Mouse (Mus musculus) liver, postnatal 0 days (tissue): ENCODE data around the gene Ddx24. TPM values are rescaled to one million over a fixed set of nuclear protein-coding genes. Genes with fewer than 3 reads are reported as not detected.
A peak's percentile ranks its signal among the peaks of the same experiment; 100 is the strongest.

ENCODE experiments used
- ATAC-seq: fragments of 200-750 bp; cut with Nextera tagmentation; 2 replicates; pipeline ENCODE4 v1.8.0; 2017; ENCODE audit warnings: mild to moderate bottlenecking, moderate library complexity
- DNase-seq: peaks from one replicate; pipeline ENCODE4 v3.0.0-alpha.2; 2016
- H3K27ac ChIP-seq: fragments of 300-500 bp; sonication (generic); 2 replicates; pipeline ENCODE4 v1.5.1; 2014; ENCODE audit warnings: antibody characterized with exemption, moderate library complexity, mild to moderate bottlenecking, low read depth
- H3K27me3 ChIP-seq: fragments of 300-500 bp; sonication (generic); 2 replicates; pipeline ENCODE4 v1.6.1; 2014; ENCODE audit warnings: low read length, control low read depth, mixed read lengths; ENCODE audit not compliant: insufficient read depth
- H3K36me3 ChIP-seq: fragments of 300-500 bp; sonication (generic); replicated peaks from 2 replicates; pipeline ENCODE4 v1.6.1; 2014; ENCODE audit warnings: mild to moderate bottlenecking, control low read depth, low read length, moderate library complexity, mixed read lengths; ENCODE audit not compliant: insufficient read depth
- H3K4me1 ChIP-seq: fragments of 300-500 bp; sonication (generic); 2 replicates; pipeline ENCODE4 v1.6.1; 2014; ENCODE audit warnings: antibody characterized with exemption, mild to moderate bottlenecking, control low read depth; ENCODE audit not compliant: insufficient read depth
- H3K4me2 ChIP-seq: fragments of 300-500 bp; sonication (generic); 2 replicates; pipeline ENCODE4 v1.6.1; 2014; ENCODE audit warnings: low read depth, mild to moderate bottlenecking, low read length, moderate library complexity, mixed read lengths
- H3K4me3 ChIP-seq: fragments of 300-500 bp; sonication (generic); 2 replicates; pipeline ENCODE4 v1.5.1; 2014; ENCODE audit warnings: low read depth, low read length
- H3K9ac ChIP-seq: fragments of 300-500 bp; sonication (generic); replicated peaks from 2 replicates; pipeline ENCODE4 v1.6.1; 2014; ENCODE audit warnings: mild to moderate bottlenecking, moderate library complexity
- H3K9me3 ChIP-seq: fragments of 300-500 bp; sonication (generic); 2 replicates; pipeline ENCODE4 v1.6.1; 2016; ENCODE audit warnings: mild to moderate bottlenecking, control low read depth, low read length, mixed read lengths
- CTCF ChIP-seq: sonication (generic); IDR thresholded peaks from 2 replicates; pipeline ENCODE4 v1.5.1; 2016; ENCODE audit warnings: antibody characterized with exemption, low read depth
- EP300 ChIP-seq: IDR thresholded peaks from 2 replicates; pipeline ENCODE4 v1.6.1; 2016; ENCODE audit warnings: antibody characterized with exemption, low read depth, mild to moderate bottlenecking
- WGBS: fragments of 180-500 bp; shearing (Covaris S2); extraction: QIAGEN DNeasy Blood & Tissue Kit; methylation state at CpG from one replicate; pipeline ENCODE4 v1.1.7; 2014; ENCODE audit not compliant: insufficient replicate concordance; 5-methylcytosine and 5-hydroxymethylcytosine counted together
- polyA plus RNA-seq: library from polyadenylated mRNA; unstranded; fragments of >200 nt; fragmentation: Nextera tagmentation; extraction: Ambion mirVana; gene quantifications from 2 replicates; pipeline ENCODE4 v1.2.1, GENCODE M21; 2015

Gene Ddx24
- polyA plus RNA-seq, 1 experiment from 2014 or later: 58.1 TPM

DNA sequence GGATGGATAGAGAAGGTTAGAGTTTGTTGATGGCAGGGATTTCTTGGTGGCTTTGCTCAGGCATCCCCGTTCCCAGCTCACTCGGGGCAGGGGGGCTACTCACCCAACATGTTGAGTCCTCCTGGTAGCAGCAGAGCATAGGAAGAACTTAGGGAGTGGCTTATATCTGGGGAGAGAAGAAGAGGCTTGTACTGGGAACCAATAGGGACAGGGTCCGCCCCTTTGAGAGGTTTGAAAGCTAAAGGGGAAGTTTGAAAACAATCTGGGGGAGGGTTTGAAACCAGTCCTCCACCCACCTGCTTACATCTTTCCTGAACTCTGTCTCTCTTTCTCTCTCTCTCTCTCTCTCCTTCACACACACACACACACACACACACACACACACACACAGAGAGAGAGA is 17.9 kb upstream of the Ddx24 start, which contains the start of gene Ifi27l2a:
Gene Ifi27l2a, minus strand, starts transcription at position 157 of the 400 bp plus-strand sequence.
- Histone ChIP-seq H3K4me2 (peak within 1 kb of the TSS; percentile 41), H3K27ac (no peak within 1 kb of the TSS), H3K36me3 (peaks cover 5% of the 10 kb centered on the region; the same call in 1 of the 2 replicates), H3K9ac (no peak within 1 kb of the TSS), H3K4me1 (no peaks in the 10 kb centered on the region), H3K4me3 (peak within 1 kb of the TSS; percentile 30), H3K27me3 (no peaks in the 10 kb centered on the region), H3K9me3 (no peaks in the 10 kb centered on the region)
- 44% methylated on average over 3 of the region's 3 CpGs for WGBS
- no peak for TF ChIP-seq CTCF
- TF ChIP-seq EP300: no peak
- DNase-seq (no peak), ATAC-seq (no peak)

GRCm38 (mm10) chr12:103437601-103438000 is 12.0 kb upstream of the Ddx24 start:
- no peak overlapping the region for H3K27ac ChIP-seq
- ATAC-seq (no peak), DNase-seq (no peak)
- H3K4me1 ChIP-seq: peaks cover 5% of the 10 kb centered on the region; the same call in 1 of the 2 replicates
- H3K36me3 ChIP-seq: peaks cover 9% of the 10 kb centered on the region; the same call in 1 of the 2 replicates
- H3K27me3 ChIP-seq: no peaks in the 10 kb centered on the region
- H3K4me2 ChIP-seq: no peak overlapping the region
- 78% methylated on average over 1 of the region's 1 CpGs for WGBS
- no peak overlapping the region for H3K4me3 ChIP-seq
- no peak for TF ChIP-seq EP300
- TF ChIP-seq CTCF: no peak
- no peaks in the 10 kb centered on the region for H3K9me3 ChIP-seq
- no peak overlapping the region for H3K9ac ChIP-seq

DNA sequence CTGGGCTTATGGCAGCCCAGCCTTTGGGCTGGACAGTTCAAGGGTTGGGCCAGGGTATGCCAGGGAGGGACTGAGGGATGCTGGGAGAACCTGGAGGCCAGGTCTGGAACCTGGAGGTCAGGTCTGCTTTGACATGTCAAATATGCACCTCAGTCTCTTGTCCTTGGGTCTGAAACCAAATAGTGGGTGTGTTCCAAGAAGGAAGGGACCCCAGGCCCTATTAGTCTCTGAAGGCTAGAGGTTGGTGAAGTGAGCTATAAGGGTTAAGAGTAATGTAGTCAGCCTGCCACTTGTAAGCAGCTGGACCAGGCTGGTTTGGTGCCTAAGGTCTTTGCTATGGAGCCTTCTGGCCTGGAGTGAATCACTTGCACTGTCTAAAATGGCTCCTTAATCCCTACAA is 9.2 kb upstream of the Ddx24 start:
- Histone ChIP-seq H3K4me1 (peaks cover 5% of the 10 kb centered on the region; the same call in 1 of the 2 replicates), H3K4me2 (peak overlapping the region; percentile 62), H3K27me3 (no peaks in the 10 kb centered on the region), H3K9me3 (no peaks in the 10 kb centered on the region), H3K27ac (peak overlapping the region; percentile 78), H3K9ac (peak overlapping the region; percentile 28), H3K4me3 (no peak overlapping the region), H3K36me3 (peaks cover 7% of the 10 kb centered on the region; the same call in 1 of the 2 replicates)
- TF ChIP-seq CTCF (no peak), EP300 (no peak)
- DNase-seq (no peak), ATAC-seq (no peak)

DNA sequence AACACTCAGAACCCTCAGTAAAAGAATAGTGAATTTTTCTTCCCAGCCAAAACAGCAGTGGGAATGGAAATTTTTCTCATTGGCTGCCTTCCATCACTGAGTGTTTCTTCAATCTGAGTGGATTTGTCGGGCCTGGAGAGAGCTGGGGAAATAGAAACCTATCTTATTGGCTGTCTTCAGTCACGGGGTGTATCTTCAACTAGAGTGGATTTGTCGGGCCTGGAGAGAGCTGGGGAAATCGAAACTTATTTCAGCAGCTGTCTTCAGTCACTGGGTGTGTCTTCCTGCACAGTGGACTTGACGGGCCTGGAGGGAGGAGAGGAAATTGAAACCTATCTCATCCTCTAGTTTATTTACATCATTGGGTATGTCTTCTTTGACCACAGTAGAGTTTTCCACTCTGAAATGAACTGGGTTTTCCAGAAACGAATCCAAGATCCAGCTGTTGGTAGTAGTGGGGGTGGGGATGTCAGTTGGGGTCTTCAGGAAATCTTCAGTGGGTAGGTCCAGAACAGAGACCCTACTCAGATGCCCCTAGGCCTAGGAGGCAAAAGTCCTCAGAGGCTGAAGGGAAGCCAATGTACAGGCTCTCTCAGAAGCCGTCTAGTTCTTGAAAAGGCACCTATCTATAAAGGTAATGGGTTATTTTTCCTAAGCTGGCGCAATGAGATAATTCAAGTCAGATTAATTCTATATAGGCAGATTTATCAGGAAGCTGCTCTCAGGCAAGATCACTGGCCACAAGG is 8.5 kb upstream of the Ddx24 start, which contains the start of gene Ifi27:
Gene Ifi27, plus strand, starts transcription at position 226 of the 746 bp plus-strand sequence.
- H3K4me1 ChIP-seq: peaks cover 5% of the 10 kb centered on the region; the same call in 1 of the 2 replicates
- 0 out of 2 replicates have a peak, but pooled peaks cover 5% of the 10 kb centered on the region for H3K36me3 ChIP-seq
- H3K9me3 ChIP-seq: no peaks in the 10 kb centered on the region
- H3K4me3 ChIP-seq: peak within 1 kb of the TSS; percentile 31
- DNase-seq: peak; percentile 58
- ATAC-seq: peak; percentile 100
- peak within 1 kb of the TSS; percentile 62 for H3K4me2 ChIP-seq
- WGBS: 42% methylated on average over 8 of the region's 8 CpGs
- H3K9ac ChIP-seq: peak within 1 kb of the TSS; percentile 28
- no peak for TF ChIP-seq EP300
- no peak for TF ChIP-seq CTCF
- H3K27me3 ChIP-seq: no peaks in the 10 kb centered on the region
- H3K27ac ChIP-seq: peak within 1 kb of the TSS; percentile 78

- peak overlapping the region; percentile 36; the same call in 1 of the 2 replicates for H3K27ac ChIP-seq
Observed at GRCm38 (mm10) chr12:103433430-103433829, 7.8 kb upstream of the Ddx24 start.

GRCm38 (mm10) chr12:103426710-103427109 is 1.1 kb upstream of the Ddx24 start:
- H3K9me3 ChIP-seq: no peaks in the 10 kb centered on the region
- no peak overlapping the region for H3K4me3 ChIP-seq
- peaks cover 19% of the 10 kb centered on the region for H3K4me1 ChIP-seq
- TF ChIP-seq CTCF: 0 out of 2 replicates have a peak, but pooled peaks have one; percentile 8
- TF ChIP-seq EP300: no peak
- no peak overlapping the region for H3K27ac ChIP-seq
- H3K36me3 ChIP-seq: peaks cover 15% of the 10 kb centered on the region
- H3K4me2 ChIP-seq: no peak overlapping the region
- H3K9ac ChIP-seq: no peak overlapping the region
- 83% methylated on average over 7 of the region's 7 CpGs for WGBS
- DNase-seq: no peak
- ATAC-seq: no peak
- no peaks in the 10 kb centered on the region for H3K27me3 ChIP-seq

More at GRCm38 (mm10) chr12:103433430-103433829, 7.8 kb upstream of the Ddx24 start:
- H3K4me3 ChIP-seq: no peak overlapping the region
- H3K27me3 ChIP-seq: no peaks in the 10 kb centered on the region
- DNase-seq (no peak), ATAC-seq (no peak)
- H3K9ac ChIP-seq: no peak overlapping the region
- H3K9me3 ChIP-seq: no peaks in the 10 kb centered on the region
- no peak overlapping the region for H3K4me2 ChIP-seq
- 0 out of 2 replicates have a peak, but pooled peaks cover 4% of the 10 kb centered on the region for H3K36me3 ChIP-seq
- no peak for TF ChIP-seq CTCF
- TF ChIP-seq EP300: no peak
- whole genome bisulfite sequencing: 73% methylated on average over 2 of the region's 2 CpGs
- H3K4me1 ChIP-seq: peaks cover 5% of the 10 kb centered on the region; the same call in 1 of the 2 replicates
